Mouse (Mus musculus) c-Kit-positive CD71-positive TER-119-positive erythroid progenitor cells, embryonic 14.5 days (primary cell): Measurements from ENCODE around the gene Tent4a.

Source experiments
- DNase-seq: peaks from one replicate; pipeline ENCODE4 v3.0.0-alpha.2; 2013; ENCODE audit warnings: low spot score

Gene Tent4a

GRCm38 (mm10) chr13:69545019-69545418 lies 10.6 kb upstream of the Tent4a start:
- no peak for DNase-seq

GRCm38 (mm10) chr13:69543595-69543994 lies 9.2 kb upstream of the Tent4a start:
- no peak for DNase-seq

GRCm38 (mm10) chr13:69542571-69543352 lies 8.3 kb upstream of the Tent4a start:
- DNase-seq: no peak

- no peak for DNase-seq
Measured at GRCm38 (mm10) chr13:69541776-69542175, 7.4 kb upstream of the Tent4a start.

- DNase-seq: no peak
Measured at GRCm38 (mm10) chr13:69541209-69541608, 6.8 kb upstream of the Tent4a start.

- no peak for DNase-seq
Measured at GRCm38 (mm10) chr13:69538327-69538726, 3.9 kb upstream of the Tent4a start.

GRCm38 (mm10) chr13:69537366-69537765 lies 2.9 kb upstream of the Tent4a start:
- no peak for DNase-seq

GRCm38 (mm10) chr13:69536021-69536420 lies 1.6 kb upstream of the Tent4a start:
- DNase-seq: no peak

- peak; percentile 95 for DNase-seq
Measured at GRCm38 (mm10) chr13:69534654-69535551, 486 bp upstream of the Tent4a start.

- DNase-seq: no peak
Measured at GRCm38 (mm10) chr13:69533405-69534333, 748 bp downstream of the Tent4a start, which contains the start of gene Nsun2. TSS of gene Nsun2 (plus strand) at chr13:69533746.

GRCm38 (mm10) chr13:69532893-69533404 lies 1.5 kb downstream of the Tent4a start:
- no peak for DNase-seq

- no peak for DNase-seq
Measured at GRCm38 (mm10) chr13:69532101-69532892, 2.1 kb downstream of the Tent4a start.

- no peak for DNase-seq
Measured at GRCm38 (mm10) chr13:69531431-69531830, 3.0 kb downstream of the Tent4a start.

GRCm38 (mm10) chr13:69530951-69531350 lies 3.5 kb downstream of the Tent4a start:
- no peak for DNase-seq

GRCm38 (mm10) chr13:69530156-69530555 lies 4.3 kb downstream of the Tent4a start:
- no peak for DNase-seq

GRCm38 (mm10) chr13:69528531-69528930 lies 5.9 kb downstream of the Tent4a start:
- no peak for DNase-seq

GRCm38 (mm10) chr13:69525867-69526266 lies 8.6 kb downstream of the Tent4a start:
- DNase-seq: no peak

GRCm38 (mm10) chr13:69524158-69524530 lies 10.3 kb downstream of the Tent4a start:
- DNase-seq: no peak

GRCm38 (mm10) chr13:69523444-69524157 lies 10.8 kb downstream of the Tent4a start:
- DNase-seq: no peak

- DNase-seq: no peak
Measured at GRCm38 (mm10) chr13:69522161-69522791, 12.1 kb downstream of the Tent4a start.
